Mouse (Mus musculus) kidney, postnatal 10 days (tissue): Measurements from ENCODE around the gene Sik2.
A peak's percentile ranks its signal among the peaks of the same experiment; 100 is the strongest.

Experiments
- DNase-seq: peaks from one replicate; pipeline ENCODE4 v3.0.0; 2021; ENCODE audit warnings: mixed read lengths

Sik2 gene

DNA sequence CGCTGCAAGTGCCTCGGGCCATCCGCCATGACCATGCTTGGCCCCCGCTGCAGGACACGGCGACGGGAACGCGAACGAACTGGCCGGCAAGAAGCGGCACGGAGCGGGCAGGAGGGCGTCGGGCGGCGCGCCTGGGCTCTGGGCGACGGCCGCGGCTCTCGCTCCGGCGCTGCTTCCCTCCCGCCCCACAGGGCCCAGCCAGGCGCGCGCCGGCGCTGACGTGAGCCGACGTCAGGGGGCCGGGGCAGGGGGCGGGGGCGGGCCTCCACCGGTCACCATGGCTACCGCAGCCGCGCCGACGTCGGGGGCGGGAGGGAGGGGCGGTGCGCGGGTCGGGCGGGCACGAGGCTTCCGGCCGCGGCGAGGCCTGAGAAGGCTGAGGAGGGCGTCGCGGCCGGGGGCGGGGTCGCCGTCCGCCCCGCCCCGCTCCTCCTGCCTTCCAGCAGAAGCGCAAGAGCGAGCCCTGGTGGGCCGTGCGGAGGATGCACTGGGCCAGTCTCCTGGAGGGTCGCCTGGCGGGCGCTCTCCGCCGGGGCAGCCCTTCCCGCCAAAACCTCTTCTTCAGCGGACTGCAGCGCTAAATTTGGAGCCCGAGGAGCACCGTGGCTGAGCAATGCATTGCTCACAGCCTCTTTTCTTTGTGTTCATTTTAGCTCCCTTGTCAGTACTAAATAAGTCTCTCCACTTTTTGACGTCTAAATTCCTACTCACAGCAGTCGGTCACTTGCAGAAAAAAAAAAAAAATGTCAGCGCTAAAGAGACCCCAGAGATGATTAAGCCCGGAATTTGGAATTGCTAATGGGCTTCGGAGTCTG is at the start of gene Sik2:
Gene Sik2 (minus strand): TSS at position 233 of the 815 bp plus-strand sequence.
- peak; percentile 97 for DNase-seq

DNA sequence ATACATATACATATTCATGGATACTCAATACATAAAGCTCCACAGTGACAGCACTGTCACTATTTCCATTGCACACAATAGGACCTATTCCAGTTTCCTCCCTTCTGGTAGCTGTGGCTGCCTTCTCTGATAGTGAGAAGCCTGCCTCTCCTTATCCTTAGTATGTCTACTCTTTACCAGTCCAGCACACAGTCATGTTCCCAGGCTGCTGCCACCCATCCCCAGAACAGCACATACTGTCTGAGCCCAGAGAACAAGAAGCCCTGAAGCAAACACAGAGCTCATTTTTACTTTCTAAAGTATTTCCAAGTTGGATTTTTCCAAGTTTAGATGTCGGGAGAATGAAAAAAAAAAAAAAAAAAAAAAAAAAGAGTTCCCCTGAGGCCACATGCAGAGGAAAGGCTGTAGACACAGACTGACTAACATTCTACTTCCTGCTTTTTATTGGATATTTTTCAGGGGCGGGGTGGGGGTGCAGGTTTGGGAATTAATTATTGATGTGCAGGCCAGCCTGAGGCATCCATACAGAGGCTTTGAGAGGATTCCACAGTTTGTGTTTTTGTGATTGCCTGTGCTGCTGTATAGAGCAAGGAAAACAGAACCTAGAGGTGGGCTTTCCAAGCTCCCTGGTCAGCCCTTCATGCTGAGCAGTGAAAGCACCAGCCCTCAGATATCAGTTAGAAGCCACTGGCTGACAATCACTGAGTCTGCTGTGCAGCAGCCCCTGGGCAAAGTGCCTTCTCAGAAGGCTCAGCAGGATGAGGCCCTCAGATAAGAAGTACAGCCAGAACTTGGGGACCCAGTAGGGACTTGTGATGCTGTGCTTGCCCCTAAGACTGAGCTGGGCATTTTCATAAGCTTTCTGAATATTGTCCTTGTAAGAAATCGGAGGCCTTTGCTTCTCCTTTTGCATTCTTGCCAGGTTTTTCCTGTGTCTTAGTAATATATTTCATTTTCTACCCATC is 47.8 kb upstream of the Sik2 start:
- peak; percentile 45 for DNase-seq

DNA sequence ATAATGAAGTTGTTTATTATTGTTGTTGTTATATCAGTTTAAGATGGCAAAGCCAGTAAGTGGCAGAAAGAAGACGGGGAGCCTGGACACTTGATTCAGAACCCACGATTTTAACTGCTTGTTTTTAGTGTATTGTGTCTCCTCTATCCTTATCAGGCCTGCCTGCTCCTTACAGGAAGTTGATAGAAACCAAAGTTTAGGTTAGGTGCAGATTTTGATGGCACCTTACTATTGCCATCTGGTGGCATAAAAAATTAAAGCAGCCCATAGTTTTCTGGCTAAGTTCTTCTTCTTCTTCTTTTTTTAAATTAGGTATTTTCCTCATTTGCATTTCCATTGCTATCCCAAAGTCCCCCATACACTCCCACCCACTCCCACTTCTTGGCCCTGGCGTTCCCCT is 43.3 kb upstream of the Sik2 start:
- DNase-seq, result no peak

DNA sequence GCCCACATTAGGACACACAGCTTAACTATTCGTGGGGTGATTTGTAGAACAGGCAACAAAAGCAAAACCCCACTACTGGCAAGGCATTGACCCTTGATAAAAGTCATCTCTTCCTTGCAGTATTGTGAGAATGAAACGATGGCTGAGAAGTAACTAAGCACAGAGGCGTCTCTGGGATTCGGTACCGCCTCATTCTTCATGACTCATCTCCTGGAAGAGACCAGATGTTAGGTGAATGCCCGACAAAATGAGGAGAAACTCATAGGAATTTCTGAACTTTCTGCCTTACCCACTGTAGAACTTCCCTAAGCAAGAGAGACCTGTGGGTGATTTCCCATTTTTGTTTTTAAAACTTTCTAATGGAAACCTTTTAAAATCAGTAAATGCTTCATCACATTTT is 33.3 kb upstream of the Sik2 start:
- DNase-seq, result no peak

DNA sequence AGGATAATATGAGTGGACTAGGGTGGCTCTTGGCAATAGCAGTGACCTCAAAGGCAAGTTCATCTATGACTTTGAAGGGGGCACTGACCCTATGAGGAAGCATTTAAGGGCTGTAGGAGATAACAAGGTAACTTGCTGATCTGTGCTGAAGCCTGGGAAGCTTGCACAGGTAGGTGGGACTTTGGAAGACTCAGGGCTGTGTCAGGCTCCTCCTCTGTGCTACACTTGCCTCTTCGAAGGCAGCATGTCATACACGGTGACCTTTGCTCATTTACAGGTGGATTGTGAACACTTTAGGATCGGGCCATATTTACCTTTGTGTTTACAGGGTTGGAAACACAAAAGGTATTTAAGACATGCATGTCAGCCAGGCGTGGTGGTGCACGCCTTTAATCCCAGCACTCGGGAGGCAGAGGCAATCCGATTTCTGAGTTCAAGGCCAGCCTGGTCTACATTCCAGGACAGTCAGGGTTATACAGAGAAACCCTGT is 32.7 kb upstream of the Sik2 start:
- DNase-seq, result no peak

DNA sequence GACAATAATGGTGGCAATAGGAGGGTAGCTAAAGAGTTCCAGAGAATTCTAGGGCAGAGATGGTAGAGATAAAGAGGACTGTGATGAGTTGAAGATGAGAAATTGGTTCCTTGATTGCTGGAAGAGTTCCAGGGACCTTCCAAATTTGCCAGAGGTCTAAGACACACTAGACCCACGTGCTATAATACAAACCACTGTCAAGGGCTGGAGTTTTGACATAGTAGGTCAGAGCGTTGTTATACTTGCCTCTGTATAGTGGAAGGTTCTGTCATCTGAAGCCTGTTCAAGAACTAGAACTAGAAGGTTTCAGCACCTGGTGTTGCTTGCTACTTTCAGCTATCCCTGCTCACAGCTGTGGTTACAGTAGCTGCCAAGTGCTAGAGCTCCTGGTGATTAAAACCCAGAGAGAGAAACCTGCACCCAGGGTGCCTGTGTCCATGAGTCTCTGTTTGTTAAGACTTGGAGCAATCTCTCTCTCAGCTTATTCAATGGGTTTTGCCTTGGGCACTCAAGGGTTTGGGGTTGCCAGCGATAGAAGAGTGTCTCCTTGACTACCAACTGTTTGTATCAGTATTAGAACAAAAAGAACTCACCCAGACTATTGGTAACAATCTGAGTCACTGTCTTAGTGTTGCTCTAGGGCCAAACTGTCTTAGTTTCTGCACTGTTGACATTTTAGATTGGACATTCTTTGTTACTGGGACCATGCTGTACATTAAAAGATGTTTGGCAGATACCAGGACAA is 24.1 kb upstream of the Sik2 start:
- no peak for DNase-seq

DNA sequence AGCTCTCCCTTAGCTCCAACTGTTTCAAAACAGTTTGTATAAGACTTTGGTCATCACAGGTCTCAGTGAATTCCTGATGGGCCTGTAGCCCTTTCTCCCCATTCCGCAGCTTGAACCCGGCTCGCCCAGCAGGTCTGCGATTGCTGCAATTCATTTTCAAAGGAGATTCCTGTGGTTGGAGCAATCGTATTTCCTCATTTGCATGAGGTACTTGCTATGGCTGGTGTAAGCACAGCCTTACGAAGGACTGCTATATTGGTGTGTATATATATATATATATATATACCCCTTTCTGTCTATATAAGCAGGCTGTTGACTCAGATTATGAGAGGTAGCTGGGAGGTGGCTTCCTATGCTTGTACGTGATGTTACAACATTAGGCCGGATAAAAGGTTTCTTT is 23.4 kb upstream of the Sik2 start:
- DNase-seq, result no peak

DNA sequence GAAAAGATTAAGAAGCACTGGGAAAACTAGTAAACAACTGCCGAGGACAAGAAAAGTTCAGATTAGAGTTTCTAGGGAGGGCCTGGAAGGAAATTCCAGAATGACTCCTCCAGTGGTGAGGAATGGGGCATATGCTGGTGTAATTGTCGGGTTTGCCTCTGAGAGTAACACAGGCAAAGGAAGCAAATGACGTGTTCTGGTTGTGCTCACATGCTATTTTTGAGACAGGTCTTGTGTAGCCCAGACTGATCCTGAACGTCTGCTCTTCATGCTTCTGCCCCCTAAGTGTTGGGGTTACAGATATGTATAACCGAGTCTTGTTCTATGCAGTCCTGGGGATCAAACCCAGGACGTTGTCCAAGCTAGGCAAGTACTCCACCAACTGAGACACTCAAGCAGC is 22.7 kb upstream of the Sik2 start:
- no peak for DNase-seq

DNA sequence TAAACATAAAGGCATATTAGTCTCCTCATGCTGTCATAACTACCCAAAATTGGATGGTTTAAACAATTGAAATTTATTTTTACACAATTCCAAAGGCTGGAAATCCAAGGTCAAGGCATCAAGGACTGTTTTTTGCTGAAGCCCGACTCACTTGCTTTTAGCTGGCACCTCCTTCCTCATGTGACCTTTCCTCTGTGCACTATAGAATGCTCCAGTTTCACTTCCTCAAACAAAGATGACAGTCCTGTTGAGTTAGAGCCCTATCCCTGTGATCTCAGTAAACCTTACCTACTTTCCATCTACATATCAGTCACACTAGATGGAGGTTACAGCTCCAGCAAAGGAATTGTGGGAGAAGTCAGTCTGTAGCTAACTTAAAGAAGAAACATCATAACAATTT is 21.3 kb upstream of the Sik2 start:
- DNase-seq, result no peak

DNA sequence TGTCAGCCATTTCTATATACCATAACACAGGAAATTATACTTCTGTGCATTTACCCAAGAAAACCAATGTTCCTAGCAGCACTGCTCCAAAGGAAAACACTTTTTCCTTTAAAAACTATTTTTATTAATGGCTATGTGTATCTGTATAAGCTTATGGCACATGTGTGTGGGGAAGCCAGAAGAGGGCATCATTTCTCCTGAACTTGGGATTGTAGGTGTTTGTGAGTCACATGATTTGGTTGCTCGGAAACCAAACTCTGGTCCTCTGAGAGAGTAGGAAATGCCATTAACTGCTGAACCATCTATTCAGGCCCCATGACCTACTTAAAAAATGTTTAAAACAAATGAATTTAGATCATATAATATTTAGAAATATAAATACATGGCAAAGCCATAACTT is 18.1 kb upstream of the Sik2 start:
- no peak for DNase-seq

DNA sequence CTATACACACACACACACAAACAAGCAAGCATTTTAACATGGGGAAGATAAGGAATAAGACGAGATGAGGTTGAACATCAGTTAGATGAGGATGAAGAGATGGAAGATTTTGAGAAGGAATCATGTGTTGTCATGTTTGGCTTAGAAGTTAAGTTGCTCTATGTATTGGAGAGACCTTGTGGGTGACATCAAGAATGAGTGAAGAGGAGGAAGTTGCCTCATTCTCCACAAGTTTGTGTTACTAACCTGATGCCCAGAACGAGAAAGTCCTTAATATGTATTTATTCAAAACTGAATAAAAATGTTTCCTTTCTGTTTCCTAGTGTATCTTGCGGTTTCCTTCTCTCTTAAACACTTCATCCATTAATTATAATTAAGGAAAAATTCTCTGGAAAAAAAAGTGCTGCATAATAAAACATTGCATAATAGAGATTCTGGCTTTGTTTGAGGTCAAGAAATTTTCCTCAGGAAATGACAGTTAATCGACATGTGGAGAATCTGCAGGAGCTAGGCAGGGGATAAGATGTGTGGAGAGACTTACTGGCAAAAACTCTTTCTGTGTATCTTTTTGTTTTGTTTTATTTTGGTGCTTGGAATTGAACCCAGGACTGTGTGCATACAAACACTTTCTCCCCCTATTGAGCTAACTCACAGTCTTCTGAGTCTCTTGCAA is 12.4 kb upstream of the Sik2 start:
- DNase-seq, result no peak

DNA sequence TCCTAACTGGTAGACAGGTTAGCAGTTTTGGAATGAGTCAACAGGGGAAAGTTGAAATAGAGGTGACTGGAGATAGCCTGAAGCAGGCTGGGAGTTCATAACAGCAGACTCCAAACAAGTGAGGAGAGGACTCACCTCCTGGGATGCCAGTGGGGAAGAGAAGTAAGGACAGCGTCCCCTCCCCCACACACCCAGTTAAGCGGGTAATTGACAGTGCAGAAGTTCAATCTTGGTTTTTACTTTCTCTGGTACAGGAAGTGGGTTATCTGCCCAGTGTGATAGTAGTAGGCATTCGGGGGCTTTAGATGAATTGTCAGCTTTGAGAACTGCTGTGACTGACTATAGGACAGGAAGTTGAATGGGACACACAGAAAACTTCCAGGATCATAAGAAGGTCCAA is 11.5 kb upstream of the Sik2 start:
- DNase-seq, result no peak

DNA sequence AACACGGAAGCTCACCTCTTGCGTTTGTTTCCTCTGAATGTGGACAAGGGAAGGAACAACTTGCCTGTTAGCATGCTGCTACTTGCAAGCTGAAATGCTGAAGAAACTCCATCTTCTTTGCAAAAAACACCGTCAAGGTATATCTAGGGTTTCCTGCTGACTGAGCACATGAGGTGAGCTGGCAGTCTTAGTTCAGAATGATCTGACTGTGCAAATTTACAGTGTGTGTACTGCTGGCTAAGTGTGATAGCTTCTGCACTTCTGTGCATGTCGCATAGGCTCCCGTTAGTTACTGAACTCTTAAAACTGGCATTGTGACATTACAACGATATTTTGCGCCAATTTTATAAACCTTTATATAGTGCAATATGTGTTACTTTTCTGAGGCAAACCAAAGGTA is 10.8 kb upstream of the Sik2 start:
- DNase-seq, result no peak

DNA sequence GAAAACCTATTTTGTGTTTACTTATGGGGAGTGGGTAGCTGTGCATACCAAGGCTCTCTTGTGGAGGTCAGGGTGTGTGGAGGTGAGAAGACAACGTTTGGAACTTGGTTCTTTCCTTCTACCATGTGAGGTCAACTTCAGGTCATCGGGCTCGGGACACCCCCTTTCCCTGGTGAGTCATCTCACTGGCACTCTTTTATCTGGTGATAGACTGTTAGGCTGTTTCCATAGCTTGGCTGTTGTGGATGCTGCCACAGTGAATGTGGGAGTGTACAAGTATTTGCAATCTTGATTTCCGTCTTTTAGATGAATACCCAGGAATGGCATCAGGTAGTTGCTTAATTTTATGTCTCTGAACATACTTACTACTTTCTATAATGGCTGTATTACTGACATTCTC is 6.9 kb upstream of the Sik2 start:
- no peak for DNase-seq

DNA sequence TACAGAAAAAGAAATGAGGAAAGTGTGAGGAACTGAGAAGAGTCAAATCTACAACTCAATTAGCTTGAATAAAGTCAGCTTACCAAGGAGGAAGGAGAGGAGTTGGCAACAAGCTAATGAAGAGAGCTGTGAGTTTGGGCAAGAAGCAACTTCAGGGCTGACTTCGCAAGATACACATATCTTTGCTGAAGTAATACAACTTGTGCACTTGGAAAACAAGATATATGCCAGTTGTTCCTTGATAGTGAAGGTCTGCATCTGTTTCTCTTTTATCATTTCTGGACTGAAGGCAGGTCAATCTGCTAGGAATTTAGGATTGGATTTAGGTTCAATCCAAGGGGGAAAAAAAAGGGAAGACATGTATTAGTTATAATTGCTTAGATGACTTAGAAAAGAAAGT is 4.8 kb upstream of the Sik2 start:
- no peak for DNase-seq

DNA sequence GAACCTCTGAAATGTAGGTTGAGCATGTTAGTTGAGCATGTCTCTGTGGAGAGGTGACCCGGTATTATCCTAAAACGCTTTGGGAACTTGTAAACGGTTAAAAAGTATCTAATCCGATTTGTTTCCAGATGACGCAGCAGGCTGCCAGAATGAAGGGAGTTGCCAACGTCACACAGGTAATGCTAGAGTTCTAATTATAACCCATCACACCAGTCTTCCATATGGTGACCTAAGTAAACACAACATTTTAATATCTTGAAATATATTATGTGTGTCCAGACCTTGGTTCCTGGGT is 730 bp upstream of the Sik2 start:
- DNase-seq, result no peak

DNA sequence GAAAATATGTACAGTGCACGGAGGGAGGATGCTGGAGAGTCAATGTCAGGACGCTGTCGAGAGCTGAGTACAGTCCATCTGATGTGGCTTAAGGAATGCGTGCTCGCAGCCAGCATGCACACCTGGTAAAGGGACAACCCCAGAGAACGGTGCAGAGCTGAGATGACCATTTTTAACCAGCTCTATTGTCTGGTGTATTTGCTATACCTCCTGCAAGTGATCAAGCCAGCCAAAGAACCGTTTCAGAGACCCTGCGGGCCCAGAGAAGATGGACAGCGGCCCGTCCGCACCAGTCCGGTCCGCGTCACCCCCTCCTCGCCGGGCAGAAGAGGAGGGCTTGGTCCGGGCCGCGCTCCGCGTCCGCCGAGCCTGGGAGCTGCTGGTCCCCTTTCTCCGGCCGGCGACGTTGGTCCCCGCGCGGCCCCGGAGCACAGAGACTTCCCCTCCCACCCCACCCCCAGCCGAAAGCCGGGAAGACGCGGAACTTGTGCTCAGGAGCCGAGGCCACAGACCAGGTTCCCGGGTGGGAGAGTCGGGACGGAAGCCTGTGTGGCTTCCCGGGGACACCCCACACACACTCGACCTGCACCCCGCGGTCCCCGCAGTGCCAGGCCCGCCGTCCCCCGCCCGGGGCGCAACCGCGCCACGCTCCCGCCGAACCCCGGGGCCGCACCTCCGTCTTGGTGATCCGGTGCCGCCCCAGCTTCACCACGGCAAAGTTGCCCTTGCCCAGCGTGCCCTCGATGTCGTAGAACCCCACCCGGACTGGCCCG is 619 bp downstream of the Sik2 start:
- peak; percentile 70 for DNase-seq

DNA sequence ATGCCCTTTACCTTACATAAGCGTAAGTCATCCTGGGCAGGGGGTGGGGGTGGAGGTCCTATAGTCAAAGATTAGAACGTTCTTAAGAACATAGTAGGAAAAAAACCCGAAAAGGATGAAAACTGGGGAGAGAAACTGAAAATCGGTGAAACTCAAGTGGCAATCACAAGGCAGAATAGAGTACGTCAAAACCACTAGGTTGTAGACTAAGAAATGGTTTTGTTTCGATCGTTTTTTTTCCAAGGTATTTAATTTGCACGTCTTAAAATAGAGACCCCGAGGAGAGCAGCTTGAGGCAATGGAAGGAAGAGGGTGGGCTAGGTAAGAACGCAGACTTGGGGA is 1.2 kb downstream of the Sik2 start:
- DNase-seq, result no peak

DNA sequence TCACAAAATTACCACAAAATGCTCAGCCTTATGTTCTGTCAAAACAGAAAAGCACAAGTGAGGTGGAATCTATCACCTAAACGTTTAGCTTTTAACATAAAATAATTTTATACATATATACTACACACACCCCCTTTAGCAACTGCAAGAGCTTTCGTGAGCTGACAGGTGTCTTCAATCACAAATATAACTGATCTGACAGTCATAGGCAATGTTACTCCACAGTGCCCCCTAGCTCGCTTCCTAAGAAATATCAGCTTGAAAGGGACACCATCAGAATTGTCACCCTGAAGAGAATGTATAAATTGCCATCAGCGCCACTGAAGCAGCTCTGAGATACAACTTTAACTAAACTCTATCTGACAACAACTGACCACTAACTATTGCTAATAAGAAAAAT is 2.0 kb downstream of the Sik2 start:
- DNase-seq, result peak; percentile 74

DNA sequence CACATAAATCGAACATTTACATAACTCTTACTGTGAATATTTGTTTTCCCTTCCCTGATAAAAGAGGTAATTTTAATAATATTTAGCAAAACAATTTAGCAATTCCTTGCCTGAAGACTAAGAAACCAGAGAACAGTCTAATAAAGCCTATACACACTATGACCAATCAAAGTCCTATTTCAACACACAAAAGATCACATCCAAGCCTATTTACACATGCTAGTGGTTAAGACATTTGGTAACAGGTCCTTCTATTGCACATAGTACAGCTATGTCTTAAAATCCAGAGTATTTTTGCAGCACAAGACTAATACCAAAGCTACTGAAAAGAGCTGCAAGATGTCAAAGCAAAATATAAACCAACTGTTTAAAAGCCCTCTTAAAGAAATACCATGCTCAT is 4.8 kb downstream of the Sik2 start:
- DNase-seq, result no peak

DNA sequence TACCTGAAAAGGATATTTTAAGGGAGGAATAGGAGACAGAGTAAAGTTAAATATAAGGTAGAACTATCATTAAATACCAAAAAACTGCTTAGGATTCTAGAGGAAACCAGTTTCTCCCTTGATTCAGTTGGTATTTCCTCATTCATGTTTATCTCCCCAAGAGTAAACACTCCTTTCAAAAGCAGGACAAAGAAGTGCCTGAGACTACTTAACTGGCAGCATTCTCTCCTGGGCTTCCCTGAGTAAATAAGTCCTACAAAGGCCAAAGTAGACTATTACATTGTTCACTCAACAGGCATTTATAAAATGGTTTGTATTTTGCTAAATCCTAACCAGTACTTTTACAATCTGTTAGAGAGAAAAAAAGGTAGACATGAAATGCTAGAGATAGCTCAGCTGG is 22.2 kb downstream of the Sik2 start:
- no peak for DNase-seq

DNA sequence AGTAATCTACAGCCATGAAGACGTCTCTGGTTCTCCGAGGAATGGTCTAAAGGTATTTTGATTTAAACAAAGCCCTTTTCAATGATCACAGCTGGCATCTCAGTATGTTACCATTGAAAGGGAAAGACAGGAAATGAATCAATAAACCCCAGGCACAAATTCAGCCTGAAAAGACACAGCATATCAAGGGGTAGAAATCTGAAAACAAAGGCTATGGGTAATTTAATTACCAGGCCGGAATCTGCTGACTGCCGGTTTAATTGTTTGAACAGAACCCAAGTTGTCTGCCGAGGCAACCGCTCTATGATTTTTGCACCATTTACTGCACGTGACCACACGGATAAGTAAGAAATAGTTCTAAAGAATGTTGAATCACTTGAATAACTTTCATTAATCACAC is 22.8 kb downstream of the Sik2 start:
- DNase-seq, result no peak
